Mouse (Mus musculus): ENCODE data around the gene Ryr2.

Ryr2 gene

DNA sequence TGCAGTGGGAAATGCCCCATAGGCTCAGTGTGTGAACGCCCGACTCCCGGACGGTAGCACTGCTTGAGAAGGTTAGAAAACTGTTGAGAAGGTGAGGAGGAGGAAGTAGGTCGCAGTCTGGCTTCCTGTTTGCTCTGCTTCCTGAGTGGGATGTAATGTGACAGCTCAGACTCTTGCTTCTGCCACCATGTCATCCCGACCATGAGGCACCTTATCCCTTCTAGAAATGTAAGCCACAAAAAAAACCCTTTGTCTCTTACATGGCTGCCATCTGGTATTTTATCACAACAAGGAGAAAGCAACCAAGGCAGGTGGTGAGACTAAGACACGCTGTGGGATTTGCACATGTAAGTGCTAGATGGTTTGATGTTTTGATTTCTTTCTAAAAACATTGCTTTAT, 12.2 kb downstream of the Ryr2 start:
- no peak for DNase-seq (ENCODE audit: low read depth, low spot score)

DNA sequence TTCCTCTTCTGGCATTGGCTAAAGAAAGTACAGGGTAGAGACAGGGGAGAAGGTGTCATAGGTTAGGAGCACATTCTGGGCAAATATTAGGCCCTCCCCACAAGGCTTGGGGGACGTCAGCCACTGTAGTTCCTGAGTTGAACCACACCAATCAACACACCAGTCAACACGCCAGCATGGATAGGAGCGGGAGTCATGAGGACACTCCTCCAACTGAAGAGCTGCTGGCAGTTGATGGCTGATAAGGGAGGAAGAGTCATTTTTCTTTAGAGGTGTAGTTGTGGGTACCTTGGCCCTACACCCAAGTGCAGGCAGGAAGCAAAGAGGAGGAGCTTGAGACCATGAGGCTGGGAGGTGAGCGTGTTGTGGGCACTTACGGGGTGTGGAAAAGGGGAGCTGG, 13.6 kb downstream of the Ryr2 start:
- DNase-seq (ENCODE audit: low read depth, low spot score), result no peak

DNA sequence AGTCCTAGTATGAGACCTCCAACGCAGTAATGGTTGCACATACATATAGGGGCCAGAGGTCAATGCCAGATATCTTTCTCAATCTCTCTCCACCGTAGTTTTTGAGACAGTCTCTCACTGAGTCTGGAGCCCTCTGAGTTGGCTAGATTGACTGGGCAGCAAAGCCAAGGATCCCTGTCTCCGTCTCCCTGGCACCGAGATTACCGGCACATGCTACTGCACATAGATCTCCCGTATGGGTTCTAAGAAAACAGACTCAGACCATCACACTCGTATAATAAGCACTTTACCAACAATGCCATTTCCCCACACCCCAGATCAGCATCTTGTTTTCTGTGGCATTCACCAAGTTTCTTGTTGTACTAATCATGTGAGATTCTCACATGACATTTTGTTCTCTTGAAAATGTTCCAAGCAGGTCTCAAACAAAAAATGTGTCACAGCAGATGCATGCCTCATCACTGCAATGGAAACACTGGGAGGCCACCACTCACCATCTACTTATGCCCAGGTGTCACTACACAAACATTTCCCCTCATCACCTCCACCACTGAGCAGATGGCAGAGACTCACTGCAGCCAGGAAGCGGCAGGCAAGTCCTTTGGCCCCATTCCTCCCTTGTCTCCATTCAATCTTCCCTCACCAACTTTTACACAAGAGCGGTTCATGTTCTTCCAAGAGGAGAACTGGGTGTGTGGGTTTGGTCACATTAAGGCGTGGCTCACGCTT, 14.2 kb downstream of the Ryr2 start:
- no peak for DNase-seq (ENCODE audit: low read depth, low spot score)

DNA sequence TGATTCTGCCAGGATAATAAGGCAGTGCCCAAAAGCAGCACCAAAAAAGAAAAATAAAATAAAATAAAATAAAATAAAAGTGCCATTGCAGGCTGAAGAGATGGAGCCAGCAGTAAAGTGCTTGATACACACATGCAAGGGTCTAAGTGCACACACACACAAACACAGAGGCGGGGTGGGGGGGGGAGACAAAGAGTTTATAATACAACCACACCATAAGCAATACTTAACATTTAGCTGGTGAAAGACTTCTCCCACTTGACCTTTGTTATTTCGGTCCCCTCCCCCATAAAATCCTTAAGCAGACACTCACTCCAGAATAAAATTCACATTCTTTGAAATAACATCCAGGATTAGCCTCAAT, 22.7 kb downstream of the Ryr2 start:
- DNase-seq (ENCODE audit: low read depth, low spot score), result no peak

DNA sequence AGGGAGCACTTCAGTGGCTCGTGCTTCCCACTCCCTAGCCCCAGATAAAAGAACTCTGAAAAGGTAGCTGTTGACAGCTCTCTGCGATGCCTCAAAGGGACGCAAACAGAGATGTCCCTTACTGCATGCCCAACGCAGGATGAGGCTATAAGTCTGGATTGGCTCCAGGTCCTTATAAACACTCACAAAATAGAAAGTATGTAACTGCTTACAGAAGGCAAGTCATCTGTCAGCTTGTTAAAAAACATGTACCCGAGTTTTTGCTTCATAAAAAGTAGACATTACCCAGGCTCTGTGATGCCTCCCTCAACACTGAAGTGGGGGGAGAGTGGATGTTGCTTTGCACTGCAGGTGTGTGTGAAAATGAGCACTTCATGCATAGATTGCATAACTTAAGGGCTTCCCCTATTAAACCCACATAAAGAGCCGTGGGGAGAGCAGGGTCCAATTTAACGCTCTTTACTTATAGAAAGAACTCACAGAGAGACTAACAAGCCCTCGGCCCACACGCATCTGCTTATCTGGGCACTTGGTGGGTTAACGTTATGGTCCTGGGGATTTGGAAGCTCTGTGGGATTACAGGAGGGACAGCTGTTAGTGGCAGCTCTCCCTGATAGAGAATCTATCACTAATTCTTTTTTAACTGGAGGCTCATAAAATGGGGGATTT, 23.2 kb downstream of the Ryr2 start:
- DNase-seq (ENCODE audit: low read depth, low spot score), result no peak

DNA sequence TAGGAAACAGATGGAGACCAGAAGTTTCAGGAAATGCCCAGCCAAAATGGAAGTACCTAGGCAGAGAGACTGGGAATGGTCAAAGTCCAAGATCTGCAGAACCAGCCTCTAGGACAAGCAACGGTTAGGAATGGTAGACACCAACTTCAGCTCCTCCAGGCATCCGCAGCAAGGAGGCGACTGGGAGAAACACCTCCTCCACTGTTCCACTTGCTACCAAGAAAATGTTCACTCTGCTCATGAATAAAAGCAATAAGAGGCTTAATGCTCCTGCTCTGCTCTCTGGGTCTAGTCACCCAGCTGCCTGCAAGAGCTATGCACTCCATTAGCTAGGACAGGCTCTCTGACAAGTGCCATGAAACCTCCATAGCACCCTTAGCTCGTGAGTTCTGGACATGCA, 26.2 kb downstream of the Ryr2 start:
- DNase-seq (ENCODE audit: low read depth, low spot score), result no peak

DNA sequence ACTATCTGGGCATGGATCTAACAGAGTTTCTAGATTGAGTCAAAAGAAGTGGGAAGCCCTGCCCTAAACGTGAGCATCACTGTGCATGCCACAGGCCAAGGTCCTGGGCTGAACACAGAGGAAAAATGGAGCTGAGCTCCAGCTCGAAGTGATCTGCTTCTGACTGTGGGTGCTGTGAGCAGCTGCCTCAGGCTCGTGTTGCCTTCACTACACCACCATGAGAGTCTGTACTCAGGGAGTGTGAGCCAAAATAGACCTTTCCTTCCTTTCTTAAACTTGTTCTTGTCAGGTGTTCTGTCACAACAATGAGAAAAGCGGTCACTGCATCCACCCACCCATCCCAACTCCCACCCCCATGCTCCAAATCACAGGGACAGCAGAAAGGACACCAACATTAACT, 27.2 kb downstream of the Ryr2 start:
- DNase-seq (ENCODE audit: low read depth, low spot score), result no peak

DNA sequence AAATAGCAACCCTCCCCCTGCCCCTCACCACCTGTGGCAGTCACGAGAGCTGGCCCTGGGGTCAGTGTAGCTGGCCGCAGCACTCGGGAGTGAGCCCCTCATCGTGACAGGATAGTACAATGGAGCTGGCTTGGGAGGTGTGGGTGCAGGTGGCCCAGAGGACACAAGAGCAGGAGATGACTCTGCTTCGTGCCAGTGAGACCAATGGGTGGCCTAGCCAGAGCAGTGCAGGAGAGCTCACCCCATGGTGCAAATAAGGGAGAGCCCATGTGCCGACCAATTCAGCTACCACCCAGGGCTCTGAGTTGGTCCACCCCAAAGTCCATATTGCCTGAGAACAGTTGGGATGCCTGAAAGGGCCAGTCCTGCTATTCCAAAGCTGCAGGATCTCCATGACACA, 31.8 kb downstream of the Ryr2 start:
- DNase-seq (ENCODE audit: low read depth, low spot score), result no peak

DNA sequence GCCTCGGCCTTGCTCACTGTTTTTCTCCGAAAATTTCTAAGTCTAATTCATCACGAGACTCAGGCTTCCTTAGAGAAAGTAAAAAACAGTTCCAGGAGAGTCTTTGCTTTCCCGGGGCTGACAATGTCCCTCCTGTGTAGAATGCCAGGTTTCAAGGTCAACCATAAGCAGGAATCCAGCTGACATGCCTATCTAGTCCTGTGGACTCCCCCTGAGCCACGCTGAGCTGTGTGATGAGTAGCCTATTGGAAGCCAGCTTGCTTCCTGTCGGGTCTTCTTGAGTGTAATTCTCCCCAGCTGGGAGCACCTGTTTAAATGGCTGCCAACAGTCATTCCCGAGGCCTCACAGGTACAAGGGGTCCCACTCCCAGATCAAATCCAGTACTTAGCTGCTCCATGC, 34.2 kb downstream of the Ryr2 start:
- no peak for DNase-seq (ENCODE audit: low read depth, low spot score)

DNA sequence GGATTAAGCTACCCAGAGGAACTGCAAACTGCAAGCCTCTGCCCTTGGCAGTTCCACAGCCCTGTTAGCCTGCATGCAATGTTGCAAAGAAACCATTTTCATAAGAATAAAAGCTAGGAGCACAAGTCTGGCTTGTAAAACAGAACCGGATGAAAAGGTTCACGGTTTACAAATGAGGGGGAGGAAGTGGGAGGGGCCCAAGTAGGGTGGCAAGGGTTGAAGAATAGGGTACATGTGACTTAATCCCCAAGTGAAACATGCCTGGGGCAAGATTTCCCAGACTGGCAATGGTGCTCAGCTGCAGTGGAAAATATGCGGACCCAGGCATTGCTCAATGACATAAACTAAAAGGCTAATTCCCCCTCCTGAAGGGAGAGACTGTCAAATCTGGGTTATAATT, 34.6 kb downstream of the Ryr2 start:
- DNase-seq (ENCODE audit: low read depth, low spot score), result no peak

DNA sequence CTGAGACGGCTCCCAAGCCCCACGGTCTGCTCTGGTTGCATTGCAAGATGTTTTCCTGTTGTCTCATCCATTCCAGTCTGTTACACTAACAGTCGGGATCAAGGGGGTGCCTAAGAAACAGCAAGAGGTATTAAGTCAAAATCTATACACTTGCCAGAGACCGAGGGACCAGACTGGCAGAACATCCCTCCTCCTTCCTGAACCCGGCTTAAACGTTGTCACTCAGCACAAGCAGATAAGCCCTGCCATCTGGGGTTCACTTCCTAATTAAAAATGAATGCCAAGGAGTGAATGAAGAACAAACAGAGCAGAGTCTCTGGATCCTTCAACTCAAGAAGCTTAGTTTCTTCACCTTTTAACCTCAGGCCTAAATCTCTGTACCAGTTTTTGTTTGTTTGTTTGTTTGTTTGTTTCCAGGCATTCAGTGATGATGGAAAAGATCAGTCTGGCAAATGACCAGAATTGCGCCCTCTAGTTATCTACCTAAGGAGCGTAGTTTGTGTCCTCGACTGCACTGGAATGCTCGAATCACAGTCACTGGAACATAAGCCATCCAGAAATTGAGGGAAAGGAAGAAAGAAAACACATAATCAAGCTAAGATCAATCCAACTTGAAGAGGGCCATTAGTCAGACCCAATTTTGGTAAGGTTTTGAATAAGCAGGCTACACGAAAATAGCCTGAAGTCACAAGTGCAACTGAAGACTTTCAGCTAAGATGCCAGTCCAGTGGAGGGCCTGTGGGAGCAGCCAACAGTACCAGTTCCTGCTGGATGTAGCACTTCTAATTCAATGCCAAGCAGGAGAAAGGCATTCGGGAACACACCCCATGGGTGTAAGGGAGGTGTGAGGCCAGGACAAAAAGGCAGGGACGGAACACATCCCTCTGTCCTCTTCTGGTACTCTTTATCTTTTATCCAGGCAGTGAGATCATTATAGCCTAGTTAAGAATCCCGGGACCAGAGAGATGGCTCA, 36.3 kb downstream of the Ryr2 start:
- DNase-seq (ENCODE audit: low read depth, low spot score), result no peak

DNA sequence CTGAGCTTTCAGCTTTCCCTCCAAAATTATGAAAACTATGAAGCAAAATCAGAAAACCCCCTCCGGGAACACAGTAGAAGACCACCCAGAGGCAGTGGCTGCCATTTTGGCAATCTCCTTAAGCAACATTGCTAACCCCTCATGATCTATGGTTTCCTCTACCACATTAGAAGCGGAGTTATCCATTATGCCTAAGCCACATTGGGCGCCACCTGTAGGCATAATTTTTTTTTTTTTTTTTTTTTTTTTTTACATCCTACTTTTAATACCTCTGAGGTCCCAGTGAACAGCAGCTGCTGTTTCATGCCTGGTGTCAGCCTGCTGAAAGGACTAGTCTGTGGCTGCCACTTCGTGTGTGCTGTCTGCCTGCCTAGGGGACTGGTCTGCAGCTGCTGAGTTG, 42.2 kb downstream of the Ryr2 start:
- no peak for DNase-seq (ENCODE audit: low read depth, low spot score)

DNA sequence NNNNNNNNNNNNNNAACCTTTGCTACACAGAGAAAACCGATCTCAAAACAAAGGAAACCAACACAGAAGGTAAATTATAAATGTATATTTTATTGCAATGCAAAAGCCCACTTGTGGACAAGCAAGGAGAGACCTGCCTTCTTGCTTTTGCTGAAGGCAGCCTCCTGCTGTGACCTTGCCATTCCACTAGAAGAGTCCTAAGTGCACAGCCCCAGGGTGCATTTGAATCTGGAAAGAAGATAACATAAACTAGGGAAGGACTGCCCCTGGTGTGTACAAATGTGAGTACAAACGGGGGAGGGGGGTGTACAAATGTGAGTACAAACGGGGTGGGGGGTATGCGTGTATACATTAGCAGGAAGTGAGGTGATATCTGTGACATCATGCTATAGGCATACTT, 43.2 kb downstream of the Ryr2 start:
- no peak for DNase-seq (ENCODE audit: low read depth, low spot score)

DNA sequence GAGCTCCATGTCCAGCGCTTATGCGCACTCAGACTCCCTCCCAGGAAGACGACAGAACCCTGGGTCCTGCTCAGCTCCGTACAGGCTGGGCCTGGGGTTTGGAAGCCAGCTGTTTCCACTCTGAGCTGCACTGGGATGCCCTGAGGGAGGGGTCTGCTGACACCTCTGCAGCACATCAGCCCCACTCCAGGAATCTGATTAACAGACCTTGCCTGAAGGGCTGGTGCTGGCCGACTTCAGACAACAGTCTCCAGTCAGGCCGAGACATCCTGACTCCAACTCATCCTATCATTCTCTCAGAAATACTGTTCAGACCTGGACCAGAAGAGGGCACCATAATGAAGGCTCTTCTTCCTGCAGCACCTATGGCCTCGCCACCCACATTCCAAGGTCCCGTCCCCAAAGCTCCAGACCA, 49.4 kb downstream of the Ryr2 start:
- no peak for DNase-seq (ENCODE audit: low read depth, low spot score)

DNA sequence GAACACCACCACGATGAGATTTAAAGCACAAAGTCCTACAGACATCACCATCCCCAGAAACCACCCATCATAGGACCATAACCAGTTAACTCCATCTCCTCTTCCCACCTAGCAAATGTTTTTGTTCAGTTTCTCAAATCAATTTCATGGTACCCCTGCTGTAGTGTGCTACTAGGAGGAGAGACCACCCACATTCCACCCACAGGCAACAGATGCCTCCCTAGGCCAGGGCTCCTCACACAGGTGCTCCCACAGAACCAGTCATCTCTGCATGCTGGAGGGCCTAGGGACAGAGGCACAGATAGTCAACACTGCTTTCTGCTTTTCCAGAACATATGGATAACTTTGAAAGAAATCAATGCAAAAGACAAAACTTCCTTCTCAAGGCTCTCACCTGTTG, 50.8 kb downstream of the Ryr2 start:
- DNase-seq (ENCODE audit: low read depth, low spot score), result no peak

DNA sequence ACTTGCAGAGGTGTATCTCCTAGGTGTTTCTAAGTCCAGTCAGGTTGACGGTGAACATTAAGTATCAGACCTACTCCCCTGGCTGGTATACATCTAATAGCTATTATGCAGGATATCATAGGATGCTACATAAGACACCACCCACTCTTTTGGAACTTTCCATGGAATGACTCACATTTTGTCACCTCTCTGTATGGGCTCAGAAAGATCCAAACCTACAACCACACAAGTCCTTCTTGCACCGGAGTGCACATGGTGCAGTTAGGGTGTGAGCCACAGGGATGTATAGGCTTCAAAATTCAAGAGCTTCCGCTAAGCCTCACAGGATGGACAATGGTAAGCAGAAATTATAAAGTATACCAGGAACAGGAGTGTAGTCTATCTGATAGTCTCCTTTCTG, 52.8 kb downstream of the Ryr2 start:
- no peak for DNase-seq (ENCODE audit: low read depth, low spot score)

DNA sequence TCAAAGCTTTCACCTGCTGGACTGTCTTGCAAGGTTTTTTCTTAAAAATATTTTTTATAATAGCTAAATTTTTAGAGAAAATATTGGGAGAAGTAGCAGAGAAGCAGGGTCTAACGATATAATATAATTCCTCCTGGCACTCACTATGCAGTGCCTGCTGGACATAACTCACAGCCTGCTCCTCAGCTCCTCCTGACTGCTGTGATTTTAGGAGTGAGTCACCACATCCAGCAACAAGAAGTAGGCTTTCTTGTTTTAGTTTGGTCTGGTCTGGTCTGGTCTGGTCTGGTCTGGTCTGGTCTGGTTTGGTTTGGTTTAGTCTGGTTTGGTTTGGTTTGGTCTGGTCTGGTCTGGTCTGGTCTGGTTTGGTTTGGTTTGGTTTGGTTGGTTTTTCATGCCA, 55.9 kb downstream of the Ryr2 start:
- no peak for DNase-seq (ENCODE audit: low read depth, low spot score)

DNA sequence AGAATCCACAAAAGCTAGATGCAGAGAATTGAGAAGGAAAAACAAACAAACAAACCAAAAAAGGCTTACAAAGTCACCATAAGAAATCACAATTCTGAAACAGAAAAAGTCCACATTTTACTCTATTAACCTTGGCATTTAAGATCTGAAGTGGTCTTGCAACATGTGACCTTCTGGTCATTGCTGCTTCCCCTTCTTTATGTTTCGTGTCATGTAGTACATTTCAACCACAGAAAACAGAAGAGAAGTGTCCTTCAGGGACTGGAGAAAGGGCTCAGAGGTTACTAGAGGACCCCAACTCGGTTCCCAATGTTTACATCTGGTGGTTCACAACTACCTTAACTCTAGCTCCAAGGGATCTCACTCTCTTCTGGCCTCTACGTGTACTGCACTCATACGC, 59.7 kb downstream of the Ryr2 start:
- DNase-seq (ENCODE audit: low read depth, low spot score), result no peak

DNA sequence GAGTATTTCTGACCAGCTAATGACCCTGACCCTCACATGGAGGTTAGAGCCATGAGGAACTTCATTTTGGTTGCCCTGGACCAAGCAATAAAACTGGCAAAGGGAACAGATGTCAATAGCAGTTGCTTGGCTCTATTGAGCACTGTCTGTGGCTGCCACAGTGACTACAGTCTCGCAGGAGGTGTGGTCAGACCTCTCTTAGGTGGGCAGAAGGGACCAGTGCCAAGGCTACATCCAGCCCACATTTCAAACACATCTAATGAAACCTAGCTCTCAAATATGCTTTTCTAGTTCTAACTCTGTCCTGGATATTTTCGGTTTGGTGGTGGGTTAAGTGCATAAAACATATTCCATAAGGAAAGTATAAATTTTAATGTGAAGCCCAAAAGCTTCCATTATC, 62.0 kb downstream of the Ryr2 start:
- no peak for DNase-seq (ENCODE audit: low read depth, low spot score)

DNA sequence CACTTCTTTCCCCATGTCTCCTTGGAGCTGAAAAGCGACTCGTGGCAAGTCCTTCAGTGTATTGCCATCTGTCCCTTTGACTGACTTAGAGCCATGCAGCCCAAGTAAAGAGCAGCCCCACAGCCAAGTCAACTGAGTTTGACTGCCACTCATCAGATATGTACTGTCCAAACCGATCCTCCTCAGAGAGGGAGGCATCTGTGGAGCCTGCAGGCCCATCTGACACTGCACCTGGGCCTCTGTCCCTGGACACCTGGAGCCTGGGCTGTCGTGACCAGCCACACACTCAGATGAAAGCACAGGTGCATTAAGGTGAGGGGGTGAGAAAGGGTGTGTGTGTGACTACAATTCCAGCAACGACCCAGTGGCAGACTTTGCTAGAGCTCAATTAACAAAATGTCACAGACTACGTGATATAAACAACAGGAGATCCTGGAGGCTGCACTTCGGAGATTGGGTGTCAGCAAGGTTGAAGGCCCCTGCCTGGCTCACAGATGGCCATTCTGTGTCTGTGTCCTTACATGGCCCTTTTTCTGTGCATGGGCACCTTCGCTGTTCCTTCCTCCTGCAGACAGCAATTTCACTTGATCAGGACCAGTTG, 63.8 kb downstream of the Ryr2 start:
- DNase-seq (ENCODE audit: low read depth, low spot score), result no peak

DNA sequence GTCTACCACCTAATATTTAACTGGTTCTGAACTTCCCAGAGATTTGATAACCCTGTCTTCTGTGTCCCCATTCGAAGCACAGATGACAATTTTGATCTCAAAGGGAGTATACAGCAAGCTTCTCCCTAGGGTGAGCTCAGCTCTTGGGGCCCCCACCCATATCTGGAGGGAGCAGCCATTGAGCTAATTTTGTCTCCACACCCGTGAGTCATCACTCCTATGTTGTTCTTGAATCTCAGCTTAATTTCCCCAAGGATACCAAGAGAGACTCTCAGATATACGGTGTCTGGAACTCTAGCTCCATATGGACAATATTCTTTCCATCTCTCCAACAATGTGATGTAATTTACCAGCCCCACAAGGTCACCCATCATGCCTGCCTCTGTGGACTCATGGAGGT, 66.8 kb downstream of the Ryr2 start:
- no peak for DNase-seq (ENCODE audit: low read depth, low spot score)

DNA sequence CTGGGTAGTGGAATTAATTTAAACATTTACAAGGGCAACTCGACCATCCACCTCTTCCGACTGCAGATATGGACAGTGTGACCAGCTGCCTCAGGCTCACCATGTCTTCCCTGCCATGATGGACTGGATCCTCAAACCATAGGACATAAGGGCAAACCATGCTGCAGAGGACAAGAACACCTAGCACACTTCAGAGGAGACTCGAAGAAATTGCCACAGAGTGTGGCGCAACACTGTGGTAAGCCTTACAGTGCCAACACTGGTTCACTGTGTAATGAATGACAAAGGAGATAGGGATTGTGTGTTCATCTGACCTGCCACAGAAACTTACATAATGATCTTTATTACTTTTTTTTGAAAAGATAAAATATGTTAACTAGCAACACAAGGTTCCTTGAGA, 68.1 kb downstream of the Ryr2 start:
- DNase-seq (ENCODE audit: low read depth, low spot score), result no peak

All from A20 (cell line).